Mouse (Mus musculus) cerebellum, adult 18-20 months (tissue): ENCODE data around the gene Commd1.

Experiments used
- DNase-seq, 2 experiments: peaks; one replicate each; pipeline ENCODE4 v3.0.0; 2021

The Commd1 gene

GRCm38 (mm10) chr11:22885350-22885749 lies 96.8 kb downstream of the Commd1 start:
- no peak for DNase-seq

DNA sequence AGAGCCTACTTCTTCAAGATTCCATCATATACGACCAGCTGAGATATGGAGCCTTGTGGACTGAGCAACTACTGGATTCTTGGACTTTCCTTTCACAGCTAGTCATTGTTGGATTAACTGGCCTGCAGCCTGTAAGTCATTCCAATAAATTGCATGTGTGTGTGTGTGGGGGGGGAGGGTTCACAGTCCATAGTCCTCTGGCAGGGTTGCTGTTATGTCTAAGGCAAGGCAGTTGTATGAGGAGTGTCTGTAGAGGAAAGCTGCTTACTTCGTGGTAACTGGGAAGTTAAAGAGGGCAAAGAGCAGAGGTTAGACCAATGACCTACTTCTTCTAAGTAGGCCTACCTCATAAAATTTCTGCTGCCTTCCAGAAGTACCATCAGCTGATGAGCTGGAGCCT lies 98.5 kb downstream of the Commd1 start:
- no peak for DNase-seq

GRCm38 (mm10) chr11:22882926-22883325 lies 99.3 kb downstream of the Commd1 start:
- DNase-seq: no peak

DNA sequence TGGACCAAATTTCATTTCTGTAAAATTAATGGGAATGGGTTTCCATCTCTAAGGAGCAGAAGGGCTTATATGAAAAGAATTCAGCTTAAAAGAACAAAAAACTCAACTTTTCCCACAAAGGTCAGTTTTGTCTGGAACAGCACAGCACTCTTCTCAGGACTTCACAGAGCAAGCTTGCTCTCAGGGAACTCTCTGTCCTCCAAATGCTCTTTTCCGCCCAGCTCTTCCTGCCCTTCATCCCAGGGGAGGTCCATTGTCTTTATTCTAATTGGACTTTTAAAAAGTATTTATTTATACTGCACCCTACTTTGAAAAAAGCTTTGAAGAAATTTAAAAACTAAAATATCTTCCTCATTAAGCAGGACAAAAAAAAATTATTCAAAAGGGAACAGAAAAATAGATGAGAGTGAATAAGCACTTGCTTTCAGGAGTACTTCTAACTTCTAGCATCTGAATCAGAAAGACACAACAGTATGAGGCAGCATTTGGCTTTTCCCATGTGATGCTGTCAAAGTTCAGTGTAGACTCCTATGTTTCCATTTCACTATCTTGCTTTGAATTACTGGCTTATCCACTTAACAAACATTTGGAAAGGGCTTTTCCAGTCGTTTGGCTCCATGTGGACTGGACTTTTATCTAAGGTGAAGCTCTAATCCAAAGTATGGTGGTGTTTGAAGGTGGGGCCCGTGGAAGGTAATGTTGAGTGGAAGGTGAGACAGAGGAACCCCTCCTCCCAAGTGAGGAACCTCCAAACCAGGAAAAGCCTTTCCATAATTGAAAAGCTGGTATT lies 101.6 kb downstream of the Commd1 start:
- no peak for DNase-seq

DNA sequence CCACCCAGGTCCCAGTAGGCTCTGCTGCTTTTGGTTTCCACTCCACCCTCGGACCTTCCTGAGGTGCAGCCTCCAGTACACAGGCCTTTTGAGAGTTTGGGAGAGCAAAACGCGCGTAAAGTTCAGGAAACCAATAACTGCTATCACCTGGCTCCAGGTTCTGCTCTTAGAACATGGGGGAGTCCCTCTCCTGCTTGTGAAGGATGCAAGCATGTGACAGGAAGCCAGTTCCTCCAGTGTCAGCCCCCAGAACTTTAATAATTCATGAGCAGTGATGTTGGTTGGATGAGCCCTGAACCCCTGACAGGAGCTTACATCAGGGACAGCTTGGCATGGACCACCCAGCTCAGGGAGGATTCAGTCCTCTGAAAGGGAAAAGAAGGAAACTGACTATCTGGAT lies 102.5 kb downstream of the Commd1 start:
- no peak for DNase-seq

- no peak for DNase-seq
Observed at GRCm38 (mm10) chr11:22876680-22877330, 105.4 kb downstream of the Commd1 start.

DNA sequence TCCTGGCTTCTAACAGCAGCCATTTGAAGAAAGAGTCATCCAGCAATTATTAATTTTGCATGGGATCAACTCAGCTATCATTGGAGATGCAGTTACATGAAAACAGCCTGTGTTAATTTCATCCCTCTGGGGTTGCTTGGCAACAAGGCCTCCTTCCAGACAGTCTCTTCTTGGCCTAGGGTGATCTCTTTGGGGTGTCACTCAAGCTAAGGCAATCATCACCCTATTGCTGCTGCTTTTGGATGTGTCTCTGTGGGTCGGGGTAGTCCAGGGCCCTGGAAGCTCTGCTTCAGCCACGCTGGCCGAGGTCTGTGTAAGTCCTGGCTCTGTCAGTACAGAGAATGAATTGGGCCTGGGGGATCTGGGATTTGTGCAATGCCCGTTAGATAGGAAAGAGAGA lies 106.9 kb downstream of the Commd1 start:
- no peak for DNase-seq

- DNase-seq: no peak
Observed at GRCm38 (mm10) chr11:22874747-22875146, 107.4 kb downstream of the Commd1 start.

- DNase-seq: peak; percentile 31 to 32
Observed at GRCm38 (mm10) chr11:22873383-22873782, 108.8 kb downstream of the Commd1 start.

DNA sequence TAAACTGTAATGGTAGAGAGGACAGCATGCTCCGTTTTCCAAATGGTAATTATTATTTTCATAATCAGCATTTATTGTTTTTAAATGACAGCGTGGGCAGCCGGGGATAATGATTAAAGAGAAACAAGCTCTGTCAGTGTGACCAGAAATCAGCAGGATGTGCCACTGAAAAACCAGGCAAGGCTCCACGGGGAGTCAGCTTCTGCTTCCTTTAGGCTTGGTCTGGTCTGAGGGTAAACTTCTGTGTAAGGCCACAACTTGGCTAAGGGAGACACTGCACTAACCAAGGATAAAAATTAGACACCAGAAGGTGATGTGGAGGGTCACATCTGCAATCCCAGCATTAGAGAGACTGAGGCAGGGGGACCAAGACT lies 109.9 kb downstream of the Commd1 start:
- DNase-seq: no peak

GRCm38 (mm10) chr11:22871628-22872306 lies 110.4 kb downstream of the Commd1 start:
- DNase-seq: no peak

DNA sequence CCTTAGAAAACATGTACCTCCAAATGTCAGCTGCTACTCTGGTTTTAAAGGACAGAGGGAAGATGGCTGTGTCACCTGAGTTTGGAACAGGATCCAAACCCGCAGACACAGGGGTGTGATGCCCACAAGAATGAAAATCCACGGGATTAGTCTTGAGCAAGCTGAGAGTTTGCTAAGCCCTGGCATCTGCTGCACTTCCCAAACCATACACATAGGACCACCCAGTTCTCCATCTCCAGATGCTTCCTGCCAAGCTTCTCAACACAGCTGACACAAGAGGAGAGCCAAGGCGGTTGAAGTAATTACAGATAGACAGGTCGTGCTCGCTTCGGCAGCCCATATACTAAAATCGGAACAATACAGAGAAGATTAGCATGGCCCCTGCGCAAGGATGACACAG lies 113.6 kb downstream of the Commd1 start:
- no peak for DNase-seq

- no peak for DNase-seq
Observed at GRCm38 (mm10) chr11:22867691-22868090, 114.5 kb downstream of the Commd1 start.

- DNase-seq: no peak
Observed at GRCm38 (mm10) chr11:22865635-22866246, 116.4 kb downstream of the Commd1 start.

DNA sequence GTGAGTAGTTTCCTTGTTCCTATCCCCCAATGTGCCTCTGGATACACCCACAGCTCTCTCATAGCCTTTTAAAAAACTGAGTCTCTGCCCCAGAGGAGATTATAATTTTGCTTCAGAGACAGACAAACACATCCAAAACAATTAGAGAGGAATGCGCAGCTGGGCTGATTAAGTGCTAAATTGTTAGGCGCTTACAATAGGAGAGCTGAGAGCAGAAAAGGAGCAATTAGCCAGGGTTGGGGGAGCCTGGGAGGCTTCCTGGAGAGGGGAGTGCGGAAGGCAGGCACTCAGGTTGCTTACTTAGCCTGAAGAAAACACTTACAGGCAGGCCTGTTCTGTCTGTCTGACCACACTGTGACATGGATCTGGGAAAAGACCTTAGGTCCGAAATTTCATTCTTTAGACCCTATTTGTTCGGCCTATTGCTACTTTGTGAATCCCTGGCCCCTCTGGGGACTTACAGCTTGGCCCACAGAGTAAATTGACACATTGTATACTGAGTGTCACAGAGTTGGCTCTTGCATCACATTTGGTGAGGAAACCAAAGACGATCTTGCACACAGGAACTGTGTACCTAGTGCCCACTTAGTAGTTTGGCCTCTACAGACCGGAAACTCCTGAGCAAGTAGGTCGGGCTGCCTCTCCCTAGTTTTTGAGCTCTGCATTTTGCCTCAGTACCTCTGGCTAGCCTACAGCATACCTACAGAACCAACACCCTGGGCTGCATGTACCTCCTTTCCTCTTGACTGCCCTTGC lies 117.7 kb downstream of the Commd1 start:
- DNase-seq: no peak

DNA sequence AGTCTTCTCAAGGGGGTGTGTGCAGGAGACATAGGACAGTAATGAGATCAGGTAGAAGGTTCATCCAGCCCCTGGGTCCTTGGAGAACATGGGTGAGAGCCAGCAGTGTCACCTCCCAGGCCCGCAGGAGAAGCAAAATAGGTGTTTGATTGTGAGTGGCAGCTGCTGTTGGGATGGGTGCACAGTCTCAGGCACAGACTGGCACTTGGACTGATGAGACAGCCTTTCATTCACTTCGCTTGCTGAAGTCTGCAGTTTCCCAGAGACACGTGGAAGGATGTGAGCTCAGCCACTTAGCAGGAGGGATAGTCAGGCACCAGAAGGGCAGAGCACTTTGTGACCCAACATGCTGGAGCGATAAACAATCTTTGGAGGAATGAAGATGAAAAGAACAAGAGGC lies 118.6 kb downstream of the Commd1 start:
- DNase-seq: no peak

DNA sequence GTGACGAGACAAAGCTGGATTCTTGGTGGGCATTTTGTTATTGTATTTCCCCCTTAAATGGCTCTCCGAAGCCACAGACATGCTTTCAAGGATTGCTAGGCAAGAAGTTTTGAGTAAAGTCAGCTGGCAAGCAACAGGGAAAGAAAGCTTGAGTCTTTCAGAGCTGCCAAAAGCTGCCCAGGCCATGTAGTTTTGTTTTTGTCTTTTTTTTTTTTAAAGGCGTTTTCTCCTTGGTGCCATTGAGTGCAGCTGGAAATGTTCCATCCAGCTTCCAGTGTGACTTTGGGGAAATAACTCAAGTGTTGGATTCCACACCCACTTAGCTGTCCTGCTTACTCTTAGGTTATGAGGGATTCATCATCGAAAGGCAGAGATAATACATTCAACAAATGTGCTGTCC lies 120.9 kb downstream of the Commd1 start:
- DNase-seq: no peak

GRCm38 (mm10) chr11:22860335-22861227 lies 121.6 kb downstream of the Commd1 start, which contains the start of gene B3gnt2:
Gene B3gnt2 (minus strand): TSS chr11:22860961.
- no peak for DNase-seq

- DNase-seq: peak; percentile 29 to 48
Observed at GRCm38 (mm10) chr11:22859633-22860334, 122.4 kb downstream of the Commd1 start.

DNA sequence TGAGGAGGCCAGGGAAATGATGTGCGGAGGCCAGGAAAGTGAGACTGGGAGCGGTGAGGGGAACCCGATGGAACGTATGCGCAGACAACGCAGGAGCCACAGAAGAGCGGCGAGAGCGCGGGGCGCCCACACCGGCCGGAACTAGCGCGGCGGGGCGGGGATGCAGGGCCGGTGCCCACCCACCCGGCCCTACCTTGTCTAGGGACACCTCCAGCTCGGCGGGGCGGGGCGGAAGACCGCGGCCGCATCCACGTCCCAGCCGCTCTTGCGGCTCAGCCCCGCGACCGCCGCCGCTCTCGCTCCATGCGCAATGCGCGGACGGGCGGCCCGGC lies 122.9 kb downstream of the Commd1 start:
- DNase-seq: no peak
